Mouse (Mus musculus): ENCODE results near the gene Arl15. TPM values are rescaled to one million over a fixed set of nuclear protein-coding genes. Genes with fewer than 3 reads are reported as not detected.

The Arl15 gene
- polyA plus RNA-seq (2015; fragmentation: Illumina TruSeq; extraction: RNeasy Lipid Tissue Mini Kit (QIAGEN cat#74804); ENCODE audit: low read depth, low replicate concordance): 31.9 TPM

GRCm38 (mm10) chr13:113794039-113794704 is at the start of gene Arl15:
Gene Arl15, plus strand, starts transcription at chr13:113794505.

Other genes starting within 250 kb of the Arl15 start
- gene Snx18, start 175.9 kb upstream of the Arl15 start, polyA plus RNA-seq (2015; fragmentation: Illumina TruSeq; extraction: RNeasy Lipid Tissue Mini Kit (QIAGEN cat#74804); ENCODE audit: low read depth, low replicate concordance): 13.0 TPM
- gene Hspb3, start 130.8 kb upstream of the Arl15 start, polyA plus RNA-seq (2015; fragmentation: Illumina TruSeq; extraction: RNeasy Lipid Tissue Mini Kit (QIAGEN cat#74804); ENCODE audit: low read depth, low replicate concordance): 5.4 TPM

Data from brain, adult 10 weeks (tissue).